Mouse (Mus musculus) heart, postnatal 0 days (tissue): ENCODE measurements at regions not wholly inside any gene's neighbourhood (a gene's known extent, or its start where the extent isn't known, plus 50 kb on each side); places are given as distances from the start of the nearest gene placed in this dataset.

Experiments used
- CTCF ChIP-seq: IDR thresholded peaks from 2 replicates; pipeline ENCODE4 v1.5.1; 2016; ENCODE audit warnings: antibody characterized with exemption, control low read depth, low read depth
- EP300 ChIP-seq: IDR thresholded peaks from 2 replicates; pipeline ENCODE4 v1.6.1; 2016; ENCODE audit warnings: antibody characterized with exemption, low read depth

DNA sequence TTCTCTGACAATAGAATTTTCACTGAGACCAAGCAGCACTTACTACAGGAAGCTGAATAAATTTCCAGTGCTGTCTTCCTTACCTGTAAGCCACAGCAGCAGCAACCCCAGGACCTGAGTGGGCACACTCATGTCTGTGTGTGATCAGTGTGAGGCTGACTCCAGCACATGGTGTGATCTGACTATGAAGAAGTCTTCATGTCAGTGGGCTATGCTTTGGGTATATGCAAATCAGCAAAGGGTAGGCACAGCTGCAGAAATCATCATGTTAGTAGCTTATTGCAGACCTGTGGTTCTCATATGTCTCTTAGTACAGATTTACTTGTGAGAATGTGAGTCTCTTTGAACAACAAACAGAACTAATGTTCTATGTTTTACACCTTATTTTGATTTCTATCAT is 1027.2 kb downstream of the Rpia start:
- no peak for TF ChIP-seq CTCF
- no peak for TF ChIP-seq EP300
